Mouse (Mus musculus) adrenal gland (tissue): ENCODE data around the gene Smndc1.

ENCODE experiments used
- intact Hi-C: fragments of 180-260 bp; cut with DNase I; formaldehyde crosslinking; loops from one replicate; pipeline ENCODE4 v1.15.1; 2025

Gene Smndc1

DNA sequence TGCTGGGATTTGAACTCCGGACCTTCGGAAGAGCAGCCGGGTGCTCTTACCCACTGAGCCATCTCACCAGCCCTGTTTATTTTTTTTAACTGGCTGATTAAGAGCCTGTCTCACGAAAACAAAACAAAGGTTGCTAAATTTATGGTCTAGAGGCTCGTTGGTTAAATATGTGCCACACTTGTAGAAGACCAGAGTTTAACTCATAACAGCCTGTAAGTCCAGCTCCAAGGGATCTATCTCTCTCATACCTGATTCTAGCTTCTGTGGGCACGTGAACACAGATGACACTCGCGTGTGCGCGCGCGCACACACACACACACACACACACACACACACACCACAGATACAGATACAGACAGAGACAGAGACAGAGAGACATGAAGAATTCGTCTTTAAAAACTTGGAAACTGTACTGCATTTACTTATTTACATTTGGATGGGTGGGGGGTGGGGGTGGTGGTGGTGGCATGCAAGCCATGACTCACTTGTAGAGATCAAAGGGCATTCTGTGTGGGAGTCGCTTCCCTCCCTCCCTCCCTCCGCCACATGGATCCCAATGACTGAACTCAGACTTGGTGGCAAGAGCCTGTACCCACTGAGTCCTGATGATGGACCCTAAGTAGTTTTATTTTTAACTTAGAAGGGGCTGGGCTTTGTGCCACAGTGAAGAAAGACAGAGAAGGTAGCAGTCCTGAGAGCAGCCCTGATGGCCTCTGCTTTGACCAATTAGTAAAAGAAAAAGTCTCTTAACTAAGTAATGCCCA lies 23.4 kb upstream of the Smndc1 start:
- intact Hi-C loops = no loop called here

- intact Hi-C loops = no loop called here
Observed at GRCm38 (mm10) chr19:53412149-53412848, 21.9 kb upstream of the Smndc1 start.

DNA sequence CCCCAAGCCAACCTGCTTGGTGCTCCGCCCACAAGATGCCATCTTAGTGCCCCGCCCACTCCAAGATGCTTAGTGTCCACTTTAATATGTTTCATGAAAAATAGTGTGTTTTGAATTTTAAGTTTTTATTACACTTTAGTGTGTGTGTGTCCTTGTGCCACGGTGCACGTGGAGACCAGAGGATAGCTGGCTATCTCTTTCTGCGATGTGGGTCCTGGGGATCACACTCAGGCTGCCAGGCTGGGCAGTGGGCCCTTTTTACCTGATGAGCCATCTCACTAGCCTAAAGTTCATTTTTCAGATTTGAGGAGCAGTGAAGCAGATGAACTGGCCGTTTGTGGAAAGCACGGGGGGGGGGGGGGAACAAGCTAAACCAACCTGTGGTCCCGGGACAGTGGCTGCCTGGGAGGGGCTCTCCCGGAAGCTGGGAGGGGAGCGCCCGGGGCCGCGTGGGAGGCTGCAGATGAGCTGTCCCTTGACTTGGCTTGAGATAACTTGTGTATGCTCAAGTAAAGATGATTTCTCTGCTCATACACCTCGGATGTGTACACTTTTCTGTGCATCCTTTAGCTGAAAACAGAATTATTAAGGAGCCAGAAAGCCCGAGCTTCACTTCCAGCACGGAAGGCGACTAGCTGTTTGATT lies 19.4 kb upstream of the Smndc1 start:
- intact Hi-C loops = no loop called here

- intact Hi-C loops = no loop called here
Observed at GRCm38 (mm10) chr19:53408398-53408797, 18.0 kb upstream of the Smndc1 start.

- intact Hi-C loops = no loop called here
Observed at GRCm38 (mm10) chr19:53407350-53407749, 17.0 kb upstream of the Smndc1 start.

GRCm38 (mm10) chr19:53405810-53406209 lies 15.4 kb upstream of the Smndc1 start:
- intact Hi-C loops = no loop called here

DNA sequence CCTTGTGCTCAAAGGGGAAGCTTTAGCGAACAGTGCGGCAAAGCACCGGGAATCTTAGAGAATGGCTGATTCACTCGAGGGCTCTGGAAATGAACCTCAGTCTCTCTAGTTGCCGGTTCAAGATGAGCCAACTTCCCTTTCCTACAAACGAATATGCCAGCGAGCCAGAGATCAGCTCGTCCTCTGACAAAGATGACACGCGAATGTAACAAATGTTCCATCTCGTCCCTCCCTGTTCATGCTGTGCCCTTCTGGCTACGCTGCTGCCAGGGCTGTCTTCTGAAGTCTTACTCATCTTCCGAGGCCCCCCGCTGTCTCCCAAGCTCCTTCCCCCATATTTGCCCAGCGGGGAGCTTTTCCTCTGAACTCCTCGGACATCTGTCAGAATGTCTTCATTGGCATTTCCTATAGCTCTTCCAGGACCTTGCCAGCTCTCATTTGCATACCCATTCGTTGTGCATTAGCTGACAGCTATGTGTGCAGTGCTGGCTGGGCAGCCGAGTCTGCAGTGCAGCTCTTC lies 14.5 kb upstream of the Smndc1 start:
- intact Hi-C loops = no loop called here

GRCm38 (mm10) chr19:53404219-53404836 lies 13.9 kb upstream of the Smndc1 start:
- intact Hi-C loops = no loop called here

- intact Hi-C loops = no loop called here
Observed at GRCm38 (mm10) chr19:53402741-53403432, 12.5 kb upstream of the Smndc1 start.

DNA sequence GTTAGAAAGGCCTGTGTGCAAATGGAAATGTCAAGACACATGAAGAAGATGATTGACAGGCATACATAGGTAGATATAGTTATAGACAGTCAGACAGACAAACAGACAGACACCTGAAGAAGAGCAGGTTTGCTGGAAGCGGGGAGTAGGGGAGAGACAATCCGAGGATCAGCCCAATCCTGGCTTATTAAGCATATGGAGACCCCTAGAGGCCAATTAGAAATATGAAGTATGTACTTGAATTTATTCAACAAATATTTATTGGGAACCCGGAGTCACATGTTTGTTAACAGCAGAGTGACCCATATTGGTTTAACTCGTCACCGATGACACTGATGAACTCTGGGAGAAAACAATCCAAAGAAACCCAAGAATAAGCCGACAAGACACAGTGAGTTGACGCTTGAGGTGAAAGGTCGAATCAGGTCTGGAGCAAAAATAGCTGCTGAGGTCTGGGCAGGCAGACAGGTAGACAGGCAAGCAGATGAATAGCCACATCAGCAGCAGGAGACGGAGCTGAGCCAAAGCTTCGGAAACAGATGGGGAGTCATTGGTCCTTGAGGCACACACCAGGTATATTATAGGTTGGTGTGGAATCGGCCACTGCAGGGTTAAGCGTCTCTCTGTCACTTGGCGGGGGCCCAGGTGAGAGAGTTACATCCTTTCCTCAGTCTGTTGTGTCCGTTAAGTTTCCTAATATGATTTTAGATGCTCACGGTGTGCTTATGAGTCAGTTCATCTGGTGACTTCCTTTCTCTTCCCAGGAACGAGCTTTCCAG lies 10.1 kb upstream of the Smndc1 start:
- intact Hi-C loops = no loop called here

DNA sequence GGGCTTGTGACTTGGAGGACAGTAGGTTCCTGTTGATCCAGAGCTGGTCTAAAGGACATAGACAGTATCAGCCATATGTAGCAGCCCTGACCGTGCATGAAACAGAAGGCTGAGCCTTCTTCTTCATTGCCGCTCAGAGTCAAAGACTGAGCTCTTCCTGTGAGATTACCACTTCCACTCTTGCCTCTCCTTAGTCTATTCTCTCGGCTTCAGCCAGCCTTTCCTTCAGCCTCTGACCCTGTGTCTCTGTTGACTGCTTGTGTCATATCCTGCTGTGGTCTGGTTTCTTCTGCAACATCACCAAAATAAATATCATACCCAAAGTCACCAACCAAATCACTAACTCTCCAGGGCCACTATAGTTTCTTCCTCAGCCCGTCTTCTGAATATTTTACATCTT lies 8.8 kb upstream of the Smndc1 start:
- intact Hi-C loops = no loop called here

- intact Hi-C loops = no loop called here
Observed at GRCm38 (mm10) chr19:53397451-53398233, 7.3 kb upstream of the Smndc1 start.

GRCm38 (mm10) chr19:53395805-53396204 lies 5.4 kb upstream of the Smndc1 start:
- intact Hi-C loops = loop anchor here (2.0 kb wide), 1 partner anchor 183 kb away; no protein-coding TSS in a partner anchor

DNA sequence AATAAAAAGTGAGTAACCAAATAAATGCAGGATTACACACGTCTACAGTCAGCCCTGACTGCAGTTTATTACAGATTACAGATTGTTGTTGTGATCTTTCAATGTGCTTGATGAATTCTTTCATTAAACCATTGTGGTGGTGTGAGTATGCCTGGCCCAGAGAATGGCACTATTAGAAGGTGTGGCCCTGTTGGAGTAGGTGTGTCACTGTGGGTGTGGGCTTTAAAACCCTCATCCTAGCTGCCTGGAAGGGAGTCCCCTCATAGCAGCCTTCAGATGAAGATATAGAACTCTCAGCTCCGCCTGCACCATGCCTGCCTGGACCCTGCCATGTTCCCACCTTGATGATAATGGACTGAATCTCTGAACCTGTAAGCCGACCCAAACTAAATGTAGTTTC lies 4.6 kb upstream of the Smndc1 start:
- intact Hi-C loops = loop anchor here (2.0 kb wide), 1 partner anchor 184 kb away; no protein-coding TSS in a partner anchor

DNA sequence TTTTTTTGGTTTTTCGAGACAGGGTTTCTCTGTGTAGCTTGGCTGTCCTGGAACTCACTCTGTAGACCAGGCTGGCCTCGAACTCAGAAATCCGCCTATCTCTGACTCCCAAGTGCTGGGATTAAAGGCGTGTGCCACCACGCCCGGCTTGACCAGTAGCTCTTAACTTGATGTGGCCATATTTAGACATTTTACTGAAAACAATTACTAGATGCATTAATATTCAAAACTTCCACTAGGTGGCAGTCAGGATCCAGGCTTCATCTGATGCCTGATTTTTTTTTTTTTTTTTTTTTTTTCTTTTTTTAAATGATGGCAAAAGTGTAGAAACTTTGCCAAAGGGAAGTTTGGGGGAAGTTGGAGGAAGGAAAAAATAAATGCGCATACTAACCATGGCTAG lies 4.2 kb upstream of the Smndc1 start:
- intact Hi-C loops = loop anchor here (2.0 kb wide), 1 partner anchor 184 kb away; no protein-coding TSS in a partner anchor

GRCm38 (mm10) chr19:53393646-53394045 lies 3.3 kb upstream of the Smndc1 start:
- intact Hi-C loops = loop anchor here (2.0 kb wide), 1 partner anchor 185 kb away; no protein-coding TSS in a partner anchor

DNA sequence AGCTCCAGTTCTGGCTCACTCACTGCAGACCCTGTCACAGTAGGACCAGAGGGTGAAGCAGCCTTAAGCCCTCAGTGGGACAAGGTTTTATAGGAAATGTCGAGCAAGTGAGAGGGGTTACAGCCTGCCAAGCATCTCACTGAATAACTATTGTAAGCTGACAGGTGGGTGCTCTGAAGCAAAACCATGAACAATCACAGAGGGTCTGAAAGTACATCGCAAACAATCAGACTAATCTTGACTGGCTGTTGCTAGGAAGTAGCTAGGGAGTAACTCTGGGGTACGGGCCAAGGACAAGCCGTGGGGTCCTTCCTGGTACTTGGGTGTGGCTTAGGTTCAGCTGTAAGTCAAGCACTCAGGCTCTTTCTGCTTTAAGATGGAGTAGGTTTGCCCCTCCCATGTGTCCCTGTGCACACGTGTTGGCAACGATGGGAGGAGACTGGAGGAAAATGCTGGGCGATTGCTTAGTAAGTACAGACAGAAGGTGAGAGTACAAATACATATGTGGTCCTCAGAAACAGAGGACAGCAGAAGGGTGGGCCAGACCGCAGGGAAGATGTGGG lies 2.5 kb upstream of the Smndc1 start:
- intact Hi-C loops = no loop called here

GRCm38 (mm10) chr19:53391787-53392186 lies 1.4 kb upstream of the Smndc1 start:
- intact Hi-C loops = no loop called here

DNA sequence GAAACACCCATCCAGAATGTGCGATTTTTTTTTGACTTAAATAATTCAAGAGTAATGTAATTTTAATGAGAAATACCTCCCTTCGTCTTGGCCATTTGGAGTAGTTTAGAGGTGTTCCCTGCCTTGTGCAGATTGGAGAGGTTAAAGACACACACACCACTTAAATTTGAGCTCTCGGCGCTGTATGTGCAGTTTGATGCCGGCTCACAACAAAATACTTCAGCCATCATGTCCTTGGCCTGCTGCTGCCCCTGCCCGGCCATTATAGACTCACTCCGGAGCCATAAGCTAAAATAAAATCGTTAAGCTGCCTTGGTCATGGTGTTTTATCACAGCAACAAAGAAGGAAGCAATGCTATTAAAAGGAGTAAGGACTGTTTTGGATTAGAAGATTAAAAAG lies 1.0 kb upstream of the Smndc1 start:
- intact Hi-C loops = no loop called here
